Mouse (Mus musculus): ENCODE results near the gene Mob3b. TPM values are rescaled to one million over a fixed set of nuclear protein-coding genes. Genes with fewer than 3 reads are reported as not detected.

Gene Mob3b
- polyA plus RNA-seq, 1 experiment from 2014 or later, result 1.3 TPM

- Histone ChIP-seq H3K36me3 (ENCODE audit: control insufficient read depth, insufficient read depth, low read length) (no peaks in the 10 kb centered on the region), H3K4me1 (ENCODE audit: control insufficient read depth, insufficient read depth, low read length) (peaks cover 11% of the 10 kb centered on the region; the same call in 1 of the 2 replicates), H3K9me3 (ENCODE audit: control insufficient read depth, low read length) (no peaks in the 10 kb centered on the region), H3K27ac (ENCODE audit: low read depth, low read length) (no peak overlapping the region), H3K27me3 (ENCODE audit: control insufficient read depth, insufficient read depth, low read length) (no peaks in the 10 kb centered on the region), H3K4me3 (ENCODE audit: low read depth, low read length) (no peak overlapping the region), H3K9ac (replicated peaks; ENCODE audit: low read depth, low read length) (no peak overlapping the region), H3K4me2 (ENCODE audit: low read depth, low read length) (peak overlapping the region; percentile 23; the same call in 1 of the 2 replicates)
- WGBS, result 4% methylated on average over 10 of the region's 10 CpGs
- peak; percentile 60; the same call in 1 of the 2 replicates for ATAC-seq (ENCODE audit: low read depth)
Measured at GRCm38 (mm10) chr4:35012401-35013307, 144.6 kb downstream of the Mob3b start.

DNA sequence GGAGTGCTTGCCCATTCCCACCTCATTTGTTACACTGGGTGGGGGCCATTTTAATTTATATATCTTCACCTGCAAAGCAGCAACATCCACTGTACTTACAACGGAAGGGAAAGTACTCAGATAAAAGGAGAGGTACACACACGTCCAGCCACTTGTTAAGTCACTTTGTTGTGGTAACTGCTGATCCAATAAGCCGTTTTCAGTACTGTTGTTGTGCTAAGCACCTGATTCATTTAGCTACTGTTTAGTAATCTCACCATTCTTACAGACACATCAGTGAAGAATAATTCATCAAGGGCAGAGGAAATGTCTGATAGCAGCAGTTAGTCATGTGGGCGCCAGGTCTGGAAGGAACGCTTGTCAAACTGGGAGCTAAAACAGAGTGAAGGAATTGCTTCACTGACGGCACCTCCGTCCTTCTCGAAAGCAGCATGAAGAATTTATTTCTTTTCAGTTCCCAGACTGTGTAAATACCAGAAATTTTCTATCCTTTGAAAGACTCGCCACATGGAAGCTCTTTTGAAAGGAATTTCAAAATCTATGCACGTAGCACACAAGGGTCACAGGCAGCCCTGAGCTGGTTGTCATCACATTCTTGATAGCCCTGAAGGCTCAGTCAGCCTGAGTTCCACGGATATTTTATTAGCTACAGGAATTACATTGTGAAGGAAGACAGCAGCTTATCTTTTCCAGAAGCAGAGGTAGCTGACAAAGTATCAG is 150.6 kb downstream of the Mob3b start:
- 48% methylated on average over 11 of the region's 11 CpGs for WGBS
- no peaks in the 10 kb centered on the region for H3K9me3 ChIP-seq (ENCODE audit: control insufficient read depth, low read length)
- no peak overlapping the region for H3K4me2 ChIP-seq (ENCODE audit: low read depth, low read length)
- H3K4me3 ChIP-seq (ENCODE audit: low read depth, low read length), result no peak overlapping the region
- no peaks in the 10 kb centered on the region for H3K4me1 ChIP-seq (ENCODE audit: control insufficient read depth, insufficient read depth, low read length)
- no peak for ATAC-seq (ENCODE audit: low read depth)
- no peaks in the 10 kb centered on the region for H3K27me3 ChIP-seq (ENCODE audit: control insufficient read depth, insufficient read depth, low read length)
- peak overlapping the region; percentile 22; the same call in 1 of the 2 replicates for H3K27ac ChIP-seq (ENCODE audit: low read depth, low read length)
- H3K9ac ChIP-seq (replicated peaks; ENCODE audit: low read depth, low read length), result no peak overlapping the region
- H3K36me3 ChIP-seq (ENCODE audit: control insufficient read depth, insufficient read depth, low read length), result no peaks in the 10 kb centered on the region

GRCm38 (mm10) chr4:35006056-35006455 is 151.2 kb downstream of the Mob3b start:
- Histone ChIP-seq H3K9me3 (ENCODE audit: control insufficient read depth, low read length) (no peaks in the 10 kb centered on the region), H3K9ac (replicated peaks; ENCODE audit: low read depth, low read length) (no peak overlapping the region), H3K4me2 (ENCODE audit: low read depth, low read length) (no peak overlapping the region), H3K27ac (ENCODE audit: low read depth, low read length) (no peak overlapping the region), H3K4me1 (ENCODE audit: control insufficient read depth, insufficient read depth, low read length) (no peaks in the 10 kb centered on the region), H3K36me3 (ENCODE audit: control insufficient read depth, insufficient read depth, low read length) (no peaks in the 10 kb centered on the region), H3K4me3 (ENCODE audit: low read depth, low read length) (no peak overlapping the region), H3K27me3 (ENCODE audit: control insufficient read depth, insufficient read depth, low read length) (no peaks in the 10 kb centered on the region)
- ATAC-seq (ENCODE audit: low read depth), result peak; percentile 66; the same call in 1 of the 2 replicates
- 36% methylated on average over 6 of the region's 6 CpGs for WGBS

GRCm38 (mm10) chr4:35005068-35005769 is 152.1 kb downstream of the Mob3b start:
- H3K9me3 ChIP-seq (ENCODE audit: control insufficient read depth, low read length), result no peaks in the 10 kb centered on the region
- H3K36me3 ChIP-seq (ENCODE audit: control insufficient read depth, insufficient read depth, low read length), result no peaks in the 10 kb centered on the region
- peak; percentile 23; the same call in 1 of the 2 replicates for ATAC-seq (ENCODE audit: low read depth)
- 81% methylated on average over 5 of the region's 5 CpGs for WGBS
- H3K4me2 ChIP-seq (ENCODE audit: low read depth, low read length), result no peak overlapping the region
- H3K4me3 ChIP-seq (ENCODE audit: low read depth, low read length), result no peak overlapping the region
- no peaks in the 10 kb centered on the region for H3K4me1 ChIP-seq (ENCODE audit: control insufficient read depth, insufficient read depth, low read length)
- no peak overlapping the region for H3K27ac ChIP-seq (ENCODE audit: low read depth, low read length)
- no peaks in the 10 kb centered on the region for H3K27me3 ChIP-seq (ENCODE audit: control insufficient read depth, insufficient read depth, low read length)
- no peak overlapping the region for H3K9ac ChIP-seq (replicated peaks; ENCODE audit: low read depth, low read length)

GRCm38 (mm10) chr4:35004473-35004872 is 152.8 kb downstream of the Mob3b start:
- Histone ChIP-seq H3K4me1 (ENCODE audit: control insufficient read depth, insufficient read depth, low read length) (no peaks in the 10 kb centered on the region), H3K4me3 (ENCODE audit: low read depth, low read length) (no peak overlapping the region), H3K36me3 (ENCODE audit: control insufficient read depth, insufficient read depth, low read length) (no peaks in the 10 kb centered on the region), H3K9ac (replicated peaks; ENCODE audit: low read depth, low read length) (no peak overlapping the region), H3K4me2 (ENCODE audit: low read depth, low read length) (no peak overlapping the region), H3K27ac (ENCODE audit: low read depth, low read length) (no peak overlapping the region), H3K9me3 (ENCODE audit: control insufficient read depth, low read length) (no peaks in the 10 kb centered on the region), H3K27me3 (ENCODE audit: control insufficient read depth, insufficient read depth, low read length) (no peaks in the 10 kb centered on the region)
- 79% methylated on average over 8 of the region's 8 CpGs for WGBS
- no peak for ATAC-seq (ENCODE audit: low read depth)

- H3K27me3 ChIP-seq (ENCODE audit: control insufficient read depth, insufficient read depth, low read length), result no peaks in the 10 kb centered on the region
- no peak overlapping the region for H3K9ac ChIP-seq (replicated peaks; ENCODE audit: low read depth, low read length)
- WGBS, result 90% methylated on average over 8 of the region's 8 CpGs
- no peak overlapping the region for H3K4me3 ChIP-seq (ENCODE audit: low read depth, low read length)
- no peaks in the 10 kb centered on the region for H3K9me3 ChIP-seq (ENCODE audit: control insufficient read depth, low read length)
- no peaks in the 10 kb centered on the region for H3K4me1 ChIP-seq (ENCODE audit: control insufficient read depth, insufficient read depth, low read length)
- no peak overlapping the region for H3K4me2 ChIP-seq (ENCODE audit: low read depth, low read length)
- no peak for ATAC-seq (ENCODE audit: low read depth)
- H3K36me3 ChIP-seq (ENCODE audit: control insufficient read depth, insufficient read depth, low read length), result no peaks in the 10 kb centered on the region
- H3K27ac ChIP-seq (ENCODE audit: low read depth, low read length), result no peak overlapping the region
Measured at GRCm38 (mm10) chr4:35003550-35004326, 153.5 kb downstream of the Mob3b start.

- H3K4me2 ChIP-seq (ENCODE audit: low read depth, low read length), result no peak overlapping the region
- WGBS, result 76% methylated on average over 7 of the region's 7 CpGs
- peaks cover 9% of the 10 kb centered on the region; the same call in 1 of the 2 replicates for H3K4me1 ChIP-seq (ENCODE audit: control insufficient read depth, insufficient read depth, low read length)
- no peak overlapping the region for H3K4me3 ChIP-seq (ENCODE audit: low read depth, low read length)
- H3K9ac ChIP-seq (replicated peaks; ENCODE audit: low read depth, low read length), result no peak overlapping the region
- no peaks in the 10 kb centered on the region for H3K36me3 ChIP-seq (ENCODE audit: control insufficient read depth, insufficient read depth, low read length)
- no peak overlapping the region for H3K27ac ChIP-seq (ENCODE audit: low read depth, low read length)
- H3K9me3 ChIP-seq (ENCODE audit: control insufficient read depth, low read length), result no peaks in the 10 kb centered on the region
- H3K27me3 ChIP-seq (ENCODE audit: control insufficient read depth, insufficient read depth, low read length), result no peaks in the 10 kb centered on the region
- ATAC-seq (ENCODE audit: low read depth), result no peak
Measured at GRCm38 (mm10) chr4:34996616-34997015, 160.7 kb downstream of the Mob3b start.

DNA sequence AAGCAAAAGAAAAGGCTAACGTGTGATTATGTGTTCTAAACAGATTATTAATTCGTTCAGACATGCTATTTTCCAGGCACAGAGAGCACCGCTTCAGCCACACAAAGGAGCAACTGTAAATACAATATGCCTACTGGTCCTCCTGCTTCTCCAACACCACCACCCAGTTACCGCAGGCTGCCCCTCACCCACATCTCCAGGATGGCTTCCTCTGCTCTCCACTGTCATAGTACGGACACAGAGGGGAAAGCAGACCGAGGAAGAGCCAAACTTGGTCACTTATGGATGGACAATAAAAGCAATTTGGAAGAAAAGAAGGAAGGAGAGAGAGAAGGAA is 163.7 kb downstream of the Mob3b start:
- Histone ChIP-seq H3K9me3 (ENCODE audit: control insufficient read depth, low read length) (no peaks in the 10 kb centered on the region), H3K27ac (ENCODE audit: low read depth, low read length) (peak overlapping the region; percentile 60; the same call in 1 of the 2 replicates), H3K9ac (replicated peaks; ENCODE audit: low read depth, low read length) (peak overlapping the region; percentile 32; the same call in 1 of the 2 replicates), H3K4me3 (ENCODE audit: low read depth, low read length) (peak overlapping the region; percentile 9; the same call in 1 of the 2 replicates), H3K4me1 (ENCODE audit: control insufficient read depth, insufficient read depth, low read length) (peaks cover 9% of the 10 kb centered on the region; the same call in 1 of the 2 replicates), H3K4me2 (ENCODE audit: low read depth, low read length) (peak overlapping the region; percentile 30; the same call in 1 of the 2 replicates), H3K36me3 (ENCODE audit: control insufficient read depth, insufficient read depth, low read length) (no peaks in the 10 kb centered on the region), H3K27me3 (ENCODE audit: control insufficient read depth, insufficient read depth, low read length) (no peaks in the 10 kb centered on the region)
- peak; percentile 28; the same call in 1 of the 2 replicates for ATAC-seq (ENCODE audit: low read depth)
- 26% methylated on average over 6 of the region's 6 CpGs for WGBS

Measured in neural tube, embryonic 14.5 days (tissue).